Mouse (Mus musculus): ENCODE measurements at regions not wholly inside any gene's neighbourhood (a gene's known extent, or its start where the extent isn't known, plus 50 kb on each side); places are given as distances from the start of the nearest gene placed in this dataset.

- no peak for TF ChIP-seq CTCF (IDR thresholded peaks at IDR 0.05; ENCODE audit: low read depth)
- TF ChIP-seq EP300 (IDR thresholded peaks at IDR 0.05; ENCODE audit: low read depth), result no peak
Observed at GRCm38 (mm10) chr13:32554601-32555000, 216.1 kb upstream of the Gmds start.
